Mouse (Mus musculus) intestine, embryonic 15.5 days (tissue): ENCODE results near the gene Olfr19. TPM values are rescaled to one million over a fixed set of nuclear protein-coding genes. Genes with fewer than 3 reads are reported as not detected.
"Not testable (repeated sequence)": the region's sequence is repeated elsewhere in the genome, so short reads cannot be mapped to it uniquely, and the experiment has no call there.

Experiments used
- ATAC-seq: fragments of 200-750 bp; cut with Nextera tagmentation; 2 replicates; pipeline ENCODE4 v1.8.0; 2017; ENCODE audit warnings: moderate TSS enrichment, moderate library complexity
- H3K27ac ChIP-seq: fragments of 300-500 bp; sonication (generic); 2 replicates; pipeline ENCODE4 v1.5.1; 2015; ENCODE audit warnings: mild to moderate bottlenecking, inconsistent platforms
- H3K27me3 ChIP-seq: fragments of 300-500 bp; sonication (generic); replicated peaks from 2 replicates; pipeline ENCODE4 v1.6.1; 2015; ENCODE audit warnings: inconsistent platforms
- H3K36me3 ChIP-seq: fragments of 300-500 bp; sonication (generic); 2 replicates; pipeline ENCODE4 v1.6.1; 2015; ENCODE audit warnings: inconsistent platforms
- H3K4me1 ChIP-seq: fragments of 300-500 bp; sonication (generic); replicated peaks from 2 replicates; pipeline ENCODE4 v1.6.1; 2015; ENCODE audit warnings: inconsistent platforms
- H3K4me2 ChIP-seq: fragments of 300-500 bp; sonication (generic); replicated peaks from 2 replicates; pipeline ENCODE4 v1.6.1; 2015; ENCODE audit warnings: mild to moderate bottlenecking, inconsistent platforms
- H3K4me3 ChIP-seq: fragments of 300-500 bp; sonication (generic); replicated peaks from 2 replicates; pipeline ENCODE4 v1.5.1; 2015; ENCODE audit warnings: inconsistent platforms
- H3K9ac ChIP-seq: fragments of 300-500 bp; sonication (generic); 2 replicates; pipeline ENCODE4 v1.6.1; 2015; ENCODE audit warnings: inconsistent platforms
- H3K9me3 ChIP-seq: fragments of 300-500 bp; sonication (generic); 2 replicates; pipeline ENCODE4 v1.6.1; 2016; ENCODE audit warnings: inconsistent platforms
- WGBS: fragments of 180-500 bp; shearing (Covaris S2); methylation state at CpG from one replicate; pipeline ENCODE4 v1.1.7; 2015; 5-methylcytosine and 5-hydroxymethylcytosine counted together
- polyA plus RNA-seq: library from polyadenylated mRNA; unstranded; fragments of >200 nt; fragmentation: Nextera tagmentation; extraction: Ambion mirVana; gene quantifications from 2 replicates; pipeline ENCODE4 v1.2.1, GENCODE M21; 2015

Gene Olfr19
- polyA plus RNA-seq: not detected in 2 replicates

DNA sequence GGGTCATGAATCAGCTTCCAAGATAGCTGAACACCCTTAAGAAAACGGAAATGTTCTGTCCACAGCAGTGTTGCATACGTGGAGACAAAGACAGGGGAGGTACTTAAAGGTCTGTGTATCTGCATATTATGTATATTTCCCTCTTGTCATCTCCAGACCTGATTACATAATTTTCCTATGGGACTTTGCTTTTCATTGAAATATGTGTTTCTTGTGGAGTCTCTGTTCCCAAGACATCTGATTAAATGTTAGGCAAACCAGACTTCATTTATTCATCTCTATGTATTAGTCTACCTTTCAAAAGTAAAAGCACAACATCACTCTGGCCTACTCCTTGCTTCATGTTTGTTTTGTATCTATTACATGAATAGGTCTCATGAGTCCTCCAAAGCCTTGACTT lies at the start of gene Olfr19:
Olfr19 (minus strand) TSS at position 101 of the 400 bp plus-strand sequence.
- H3K27me3 ChIP-seq: no peaks in the 10 kb centered on the region
- no peak within 1 kb of the TSS for H3K9ac ChIP-seq
- H3K4me2 ChIP-seq: no peak within 1 kb of the TSS
- H3K27ac ChIP-seq: no peak within 1 kb of the TSS
- no peak for ATAC-seq
- no peaks in the 10 kb centered on the region for H3K4me1 ChIP-seq
- no peaks in the 10 kb centered on the region for H3K9me3 ChIP-seq
- H3K36me3 ChIP-seq: no peaks in the 10 kb centered on the region
- 74% methylated on average over 2 of the region's 2 CpGs for WGBS
- no peak within 1 kb of the TSS for H3K4me3 ChIP-seq

DNA sequence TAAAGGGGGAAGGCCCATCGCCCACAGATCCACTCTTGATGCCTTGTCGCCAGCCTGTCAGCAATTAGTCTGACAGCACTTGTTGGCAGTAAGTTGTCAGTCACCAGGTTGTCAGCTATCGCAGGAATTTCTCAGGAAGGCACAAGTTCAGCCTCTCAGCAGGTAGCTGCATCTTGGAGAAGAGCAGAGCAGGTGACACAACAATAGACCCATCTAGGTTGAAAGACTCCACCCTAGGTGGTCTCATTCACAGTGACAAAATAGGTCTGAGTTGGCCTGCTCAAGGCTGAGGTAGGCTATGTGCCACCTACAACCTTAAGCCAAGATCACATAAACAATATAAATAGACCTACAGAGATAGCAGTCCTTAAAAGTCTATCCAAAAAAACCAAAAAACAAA lies 8.8 kb upstream of the Olfr19 start:
- H3K36me3 ChIP-seq: no peaks in the 10 kb centered on the region
- no peak overlapping the region for H3K4me2 ChIP-seq
- no peak for ATAC-seq
- no peaks in the 10 kb centered on the region for H3K9me3 ChIP-seq
- no peaks in the 10 kb centered on the region for H3K27me3 ChIP-seq
- no peak overlapping the region for H3K9ac ChIP-seq
- H3K4me3 ChIP-seq: no peak overlapping the region
- WGBS: 62% methylated on average over 3 of the region's 3 CpGs
- no peak overlapping the region for H3K27ac ChIP-seq
- no peaks in the 10 kb centered on the region for H3K4me1 ChIP-seq

DNA sequence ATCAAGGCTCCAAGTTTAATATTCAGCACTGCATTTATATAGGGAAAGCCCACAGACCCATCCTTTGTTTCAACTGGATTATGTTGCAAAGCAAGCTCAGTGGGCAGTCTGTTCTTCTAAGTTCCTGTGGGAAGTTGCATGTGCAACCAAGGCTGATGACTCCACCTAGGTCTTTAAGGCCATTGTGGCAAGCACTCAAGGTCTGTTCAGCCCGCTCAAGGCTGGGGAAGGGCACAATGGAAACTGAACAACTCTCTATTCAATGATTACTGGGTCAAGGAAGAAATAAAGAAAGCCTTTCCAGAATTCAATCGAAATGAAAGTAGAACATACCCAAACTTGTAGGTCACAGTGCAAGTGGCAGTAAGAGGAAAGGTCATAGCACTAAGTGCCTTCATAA lies 7.8 kb upstream of the Olfr19 start:
- 82% methylated on average over 2 of the region's 2 CpGs for WGBS
- H3K9ac ChIP-seq: no peak overlapping the region
- H3K9me3 ChIP-seq: no peaks in the 10 kb centered on the region
- no peaks in the 10 kb centered on the region for H3K36me3 ChIP-seq
- no peak overlapping the region for H3K4me3 ChIP-seq
- no peaks in the 10 kb centered on the region for H3K4me1 ChIP-seq
- no peak overlapping the region for H3K27ac ChIP-seq
- no peak for ATAC-seq
- H3K27me3 ChIP-seq: no peaks in the 10 kb centered on the region
- no peak overlapping the region for H3K4me2 ChIP-seq

GRCm38 (mm10) chr16:16664994-16665393 lies 11.2 kb downstream of the Olfr19 start:
- H3K9ac ChIP-seq: no peak overlapping the region
- ATAC-seq: no peak
- no peaks in the 10 kb centered on the region for H3K9me3 ChIP-seq
- no peak overlapping the region for H3K4me3 ChIP-seq
- no peaks in the 10 kb centered on the region for H3K36me3 ChIP-seq
- H3K27ac ChIP-seq: no peak overlapping the region
- 84% methylated on average over 4 of the region's 4 CpGs for WGBS
- H3K4me2 ChIP-seq: no peak overlapping the region
- no peaks in the 10 kb centered on the region for H3K4me1 ChIP-seq
- H3K27me3 ChIP-seq: no peaks in the 10 kb centered on the region

DNA sequence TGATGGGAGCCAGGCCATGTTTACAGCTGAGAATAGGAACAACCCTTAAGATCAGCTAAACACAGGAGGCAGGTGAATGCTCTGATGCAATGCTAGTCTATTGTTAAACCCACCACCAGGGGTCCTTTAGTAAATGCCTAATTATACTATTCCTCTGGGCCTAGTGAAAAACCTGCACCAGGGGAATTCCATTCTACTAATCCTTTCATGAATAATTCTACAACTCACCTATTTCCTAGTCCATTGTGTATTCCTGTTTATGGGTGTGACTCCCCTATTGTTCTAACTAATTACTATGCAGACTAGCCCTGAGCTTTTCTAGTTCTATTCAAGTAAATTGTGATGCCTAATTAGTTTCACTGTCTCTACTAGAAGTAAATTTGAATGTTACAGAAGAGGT lies 11.7 kb downstream of the Olfr19 start:
- not testable (repeated sequence) for H3K27me3 ChIP-seq, H3K9me3 ChIP-seq, H3K4me1 ChIP-seq, H3K4me3 ChIP-seq, H3K9ac ChIP-seq, H3K36me3 ChIP-seq, H3K4me2 ChIP-seq, H3K27ac ChIP-seq, ATAC-seq

- Histone ChIP-seq H3K4me3 (no peak overlapping the region), H3K4me1 (no peaks in the 10 kb centered on the region), H3K27me3 (no peaks in the 10 kb centered on the region), H3K36me3 (no peaks in the 10 kb centered on the region), H3K4me2 (no peak overlapping the region), H3K27ac (no peak overlapping the region), H3K9ac (no peak overlapping the region), H3K9me3 (no peaks in the 10 kb centered on the region)
- ATAC-seq: no peak
- WGBS: 83% methylated on average over 1 of the region's 1 CpGs
Measured at GRCm38 (mm10) chr16:16645148-16645547, 31.1 kb downstream of the Olfr19 start.

DNA sequence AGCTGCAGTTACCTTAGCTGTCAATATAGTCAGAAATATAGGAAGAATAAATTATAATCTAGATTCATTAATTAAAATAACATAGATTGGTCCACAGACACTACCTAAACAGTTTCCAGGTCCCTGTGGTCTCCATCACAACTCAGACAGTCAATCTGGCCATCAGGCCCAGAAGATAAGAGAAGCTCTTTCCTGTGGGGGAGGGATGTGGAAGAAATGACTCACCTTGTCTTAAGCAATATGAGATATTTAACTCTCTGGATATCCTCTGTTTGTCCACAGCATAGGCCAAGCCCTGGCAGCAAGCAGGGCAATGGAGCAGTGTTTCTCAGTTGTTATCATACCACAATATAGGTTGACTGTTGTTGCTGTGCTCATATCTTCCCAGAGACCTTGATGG lies 42.5 kb downstream of the Olfr19 start:
- no peak for ATAC-seq
- H3K36me3 ChIP-seq: no peaks in the 10 kb centered on the region
- no peak overlapping the region for H3K9ac ChIP-seq

More for the DNA sequence above, 42.5 kb downstream of the Olfr19 start:
- Histone ChIP-seq H3K4me2 (no peak overlapping the region), H3K9me3 (no peaks in the 10 kb centered on the region), H3K27ac (no peak overlapping the region), H3K27me3 (no peaks in the 10 kb centered on the region), H3K4me3 (no peak overlapping the region), H3K4me1 (no peaks in the 10 kb centered on the region)

Other genes with a start within 250 kb of the Olfr19 start
- 14.2 and 15.0 TPM in 2 replicates for gene Fgd4, start 75.9 kb downstream of the Olfr19 start, polyA plus RNA-seq
- gene Spag6l, start 153.1 kb upstream of the Olfr19 start, polyA plus RNA-seq: 0.35 and 0.39 TPM in 2 replicates
- 0.50 and 0.53 TPM in 2 replicates for gene Igll1, start 187.6 kb upstream of the Olfr19 start, polyA plus RNA-seq
- gene Top3b, start 194.3 kb upstream of the Olfr19 start, polyA plus RNA-seq: 51.1 and 54.0 TPM in 2 replicates
- 1.5 and 1.6 TPM in 2 replicates for gene Vpreb1, start 194.4 kb upstream of the Olfr19 start, polyA plus RNA-seq
- gene Ppm1f, start 220.1 kb upstream of the Olfr19 start, polyA plus RNA-seq: 16.4 and 16.9 TPM in 2 replicates